Mouse (Mus musculus): Measurements from ENCODE around the gene Mrm3.

- TF ChIP-seq POLR2A (IDR thresholded peaks at IDR 0.05; ENCODE audit: low read depth, low read length), result no peak
- peak; percentile 95 for TF ChIP-seq CTCF (conservative IDR thresholded peaks at IDR 0.05; ENCODE audit: insufficient read depth, insufficient read length, low read depth, low read length)
Observed at GRCm38 (mm10) chr11:76253145-76253917, 9.8 kb downstream of the Mrm3 start.
